Mouse (Mus musculus): Measurements from ENCODE around the gene Tas1r3. TPM values are rescaled to one million over a fixed set of nuclear protein-coding genes. Genes with fewer than 3 reads are reported as not detected.

Gene Tas1r3
- polyA plus RNA-seq, 1 experiment = 0.14 TPM

GRCm38 (mm10) chr4:155898318-155898717 is 35.2 kb upstream of the Tas1r3 start:
- TF ChIP-seq CTCF (IDR thresholded peaks at IDR 0.05; ENCODE audit: borderline replicate concordance, insufficient read depth, low read length) = no peak
- TF ChIP-seq POLR2A (IDR thresholded peaks at IDR 0.05; ENCODE audit: low read depth, low read length) = no peak
- no peak overlapping the region for H3K4me3 ChIP-seq (ENCODE audit: insufficient read depth, low read length)
- no peak overlapping the region for H3K27ac ChIP-seq (ENCODE audit: insufficient read depth, low read length)
- H3K4me1 ChIP-seq (ENCODE audit: control insufficient read depth, insufficient read depth, low read length) = peaks cover 5% of the 10 kb centered on the region; the same call in 1 of the 2 replicates

DNA sequence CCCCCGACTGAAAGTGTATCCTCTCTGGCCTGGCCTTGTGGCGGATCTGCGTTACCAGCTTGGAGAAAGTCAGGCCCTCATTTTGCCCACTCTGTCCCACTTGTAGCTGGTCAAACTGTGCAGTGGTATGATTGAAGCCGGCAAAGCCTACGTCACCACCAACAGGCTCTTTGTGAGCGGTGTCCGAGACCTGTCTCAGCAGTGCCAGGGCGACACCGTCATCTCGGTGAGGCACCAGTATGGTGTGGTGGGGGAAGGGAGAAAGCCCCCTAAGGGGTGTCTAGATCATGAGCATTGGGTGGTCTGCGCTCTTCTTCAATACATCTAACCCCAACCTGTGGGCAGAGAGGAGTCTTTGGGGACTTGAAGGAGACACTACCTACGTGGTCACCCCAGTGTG is 33.3 kb upstream of the Tas1r3 start:
- Histone ChIP-seq H3K4me1 (ENCODE audit: control insufficient read depth, insufficient read depth, low read length) (peaks cover 7% of the 10 kb centered on the region; the same call in 1 of the 2 replicates), H3K27ac (ENCODE audit: insufficient read depth, low read length) (no peak overlapping the region), H3K4me3 (ENCODE audit: insufficient read depth, low read length) (no peak overlapping the region)
- TF ChIP-seq CTCF (IDR thresholded peaks at IDR 0.05; ENCODE audit: borderline replicate concordance, insufficient read depth, low read length) = no peak
- TF ChIP-seq POLR2A (IDR thresholded peaks at IDR 0.05; ENCODE audit: low read depth, low read length) = no peak

DNA sequence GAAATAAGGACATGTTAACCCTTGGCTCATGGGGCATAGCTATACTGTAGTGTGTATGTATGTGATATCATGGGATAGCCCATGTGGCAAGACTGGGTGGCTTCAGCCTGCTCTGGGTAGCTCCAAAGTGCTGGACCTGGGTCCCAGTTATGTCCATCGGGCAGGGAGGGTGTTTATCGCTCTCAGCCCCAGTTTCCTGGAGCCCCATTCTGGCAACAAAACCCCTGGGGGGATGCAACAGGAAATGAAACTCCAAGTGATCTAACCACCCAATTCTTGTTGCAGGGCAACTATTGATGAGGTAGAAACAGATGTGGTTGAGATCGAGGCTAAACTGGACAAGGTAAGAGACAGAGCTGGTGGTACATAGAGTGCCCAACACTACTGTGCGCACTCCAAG is 32.7 kb upstream of the Tas1r3 start:
- no peak overlapping the region for H3K27ac ChIP-seq (ENCODE audit: insufficient read depth, low read length)
- no peak for TF ChIP-seq CTCF (IDR thresholded peaks at IDR 0.05; ENCODE audit: borderline replicate concordance, insufficient read depth, low read length)
- TF ChIP-seq POLR2A (IDR thresholded peaks at IDR 0.05; ENCODE audit: low read depth, low read length) = no peak
- peaks cover 7% of the 10 kb centered on the region; the same call in 1 of the 2 replicates for H3K4me1 ChIP-seq (ENCODE audit: control insufficient read depth, insufficient read depth, low read length)
- H3K4me3 ChIP-seq (ENCODE audit: insufficient read depth, low read length) = no peak overlapping the region

GRCm38 (mm10) chr4:155895216-155895615 is 32.1 kb upstream of the Tas1r3 start:
- Histone ChIP-seq H3K4me3 (ENCODE audit: insufficient read depth, low read length) (peak overlapping the region; percentile 1; the same call in 1 of the 2 replicates), H3K4me1 (ENCODE audit: control insufficient read depth, insufficient read depth, low read length) (peaks cover 7% of the 10 kb centered on the region; the same call in 1 of the 2 replicates), H3K27ac (ENCODE audit: insufficient read depth, low read length) (peak overlapping the region; percentile 80)
- TF ChIP-seq CTCF (IDR thresholded peaks at IDR 0.05; ENCODE audit: borderline replicate concordance, insufficient read depth, low read length) (no peak), POLR2A (IDR thresholded peaks at IDR 0.05; ENCODE audit: low read depth, low read length) (no peak)

DNA sequence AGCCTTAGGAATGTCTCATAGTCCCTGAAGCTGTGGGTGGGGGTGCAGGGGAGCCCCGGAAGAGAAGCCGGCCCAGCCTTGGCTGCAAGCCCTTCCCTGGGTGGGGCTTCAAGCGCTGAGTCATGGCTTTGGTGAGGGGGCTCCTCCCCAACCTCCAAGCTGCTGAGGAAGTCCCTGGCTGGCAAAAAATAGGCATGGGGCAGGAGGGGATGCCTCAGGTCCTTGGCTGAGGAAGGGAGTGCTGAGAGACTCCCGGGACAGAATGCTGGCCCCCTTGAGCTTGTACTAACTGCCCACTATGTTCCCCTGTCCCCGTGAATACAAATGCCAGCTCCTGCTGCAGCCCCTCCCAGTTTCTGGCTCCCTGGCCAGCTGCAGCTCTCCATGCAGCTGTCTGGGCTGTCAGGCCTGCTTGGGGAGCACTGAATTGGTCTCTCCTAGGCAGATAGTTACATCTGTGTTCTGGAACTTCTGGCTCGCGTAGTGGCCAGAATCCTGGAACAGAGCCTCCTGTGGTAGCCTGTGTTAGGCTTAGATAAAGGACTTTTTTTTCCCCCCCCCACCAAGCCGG is 31.2 kb upstream of the Tas1r3 start:
- peak overlapping the region; percentile 80 for H3K27ac ChIP-seq (ENCODE audit: insufficient read depth, low read length)
- H3K4me1 ChIP-seq (ENCODE audit: control insufficient read depth, insufficient read depth, low read length) = peaks cover 7% of the 10 kb centered on the region; the same call in 1 of the 2 replicates
- peak overlapping the region; percentile 70 for H3K4me3 ChIP-seq (ENCODE audit: insufficient read depth, low read length)
- TF ChIP-seq CTCF (IDR thresholded peaks at IDR 0.05; ENCODE audit: borderline replicate concordance, insufficient read depth, low read length) (no peak), POLR2A (IDR thresholded peaks at IDR 0.05; ENCODE audit: low read depth, low read length) (peak; percentile 45)

DNA sequence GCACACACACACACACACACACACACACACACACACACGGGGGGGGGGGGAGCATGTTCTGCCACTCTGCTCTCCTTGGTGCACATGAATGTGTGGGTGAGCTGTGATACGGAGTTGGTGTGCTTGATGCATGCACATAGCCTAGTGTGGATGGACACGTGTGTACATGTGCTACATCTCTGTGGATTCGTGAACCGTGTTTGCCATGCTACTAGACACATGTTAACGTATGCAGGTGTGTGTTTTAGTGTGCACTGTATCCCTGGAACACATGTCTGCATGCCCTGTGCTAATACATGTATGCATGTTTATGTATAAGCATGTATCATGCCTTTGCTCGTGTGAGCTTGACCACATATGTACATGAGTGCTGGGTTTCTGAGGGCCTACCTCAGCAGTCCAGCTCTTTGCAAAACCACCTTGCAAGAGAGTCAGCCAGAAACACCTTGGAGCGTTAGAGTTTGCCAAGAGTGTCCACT is 30.1 kb upstream of the Tas1r3 start:
- H3K4me1 ChIP-seq (ENCODE audit: control insufficient read depth, insufficient read depth, low read length) = peaks cover 7% of the 10 kb centered on the region; the same call in 1 of the 2 replicates
- no peak for TF ChIP-seq POLR2A (IDR thresholded peaks at IDR 0.05; ENCODE audit: low read depth, low read length)
- TF ChIP-seq CTCF (IDR thresholded peaks at IDR 0.05; ENCODE audit: borderline replicate concordance, insufficient read depth, low read length) = no peak
- peak overlapping the region; percentile 70 for H3K4me3 ChIP-seq (ENCODE audit: insufficient read depth, low read length)
- H3K27ac ChIP-seq (ENCODE audit: insufficient read depth, low read length) = no peak overlapping the region

DNA sequence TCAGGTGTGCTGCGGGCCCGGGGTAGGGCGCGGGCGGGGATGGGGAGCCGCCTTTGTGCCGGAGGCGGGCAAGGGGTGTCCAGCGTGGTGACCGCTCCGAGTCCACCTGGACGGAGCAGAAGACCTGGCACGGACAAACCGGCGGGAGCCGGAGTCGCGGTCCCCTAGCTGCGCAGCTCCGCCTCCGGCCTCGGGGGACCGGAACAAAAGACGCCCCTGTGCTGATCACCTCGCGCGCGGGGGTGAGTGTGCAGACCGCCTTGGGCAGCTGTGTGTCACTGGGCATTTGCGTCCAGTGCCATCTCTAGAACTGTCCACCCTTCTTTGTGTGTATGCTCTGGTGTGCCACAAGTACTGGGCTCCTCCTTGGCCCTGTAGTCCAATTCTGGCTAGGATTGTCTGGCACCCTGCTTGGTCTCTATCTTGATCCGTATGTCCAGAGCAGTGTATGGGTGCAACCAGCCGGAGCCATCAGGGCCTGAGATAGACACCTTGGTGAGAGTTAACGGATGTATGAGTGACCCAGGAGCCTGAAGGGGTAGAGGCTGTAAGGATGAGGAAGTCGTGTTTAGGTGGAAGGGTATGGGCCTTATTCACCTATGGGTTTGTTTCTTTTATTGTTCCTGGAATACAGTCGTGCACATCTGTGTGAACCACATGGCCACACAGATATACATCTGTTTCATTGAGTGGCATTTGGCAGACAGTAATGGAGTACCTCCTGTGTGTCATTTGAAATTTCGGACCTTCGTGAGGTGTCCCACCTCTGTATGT is 29.5 kb upstream of the Tas1r3 start:
- no peak for TF ChIP-seq CTCF (IDR thresholded peaks at IDR 0.05; ENCODE audit: borderline replicate concordance, insufficient read depth, low read length)
- Histone ChIP-seq H3K27ac (ENCODE audit: insufficient read depth, low read length) (peak overlapping the region; percentile 11; the same call in 1 of the 2 replicates), H3K4me1 (ENCODE audit: control insufficient read depth, insufficient read depth, low read length) (peaks cover 7% of the 10 kb centered on the region; the same call in 1 of the 2 replicates), H3K4me3 (ENCODE audit: insufficient read depth, low read length) (peak overlapping the region; percentile 70)

DNA sequence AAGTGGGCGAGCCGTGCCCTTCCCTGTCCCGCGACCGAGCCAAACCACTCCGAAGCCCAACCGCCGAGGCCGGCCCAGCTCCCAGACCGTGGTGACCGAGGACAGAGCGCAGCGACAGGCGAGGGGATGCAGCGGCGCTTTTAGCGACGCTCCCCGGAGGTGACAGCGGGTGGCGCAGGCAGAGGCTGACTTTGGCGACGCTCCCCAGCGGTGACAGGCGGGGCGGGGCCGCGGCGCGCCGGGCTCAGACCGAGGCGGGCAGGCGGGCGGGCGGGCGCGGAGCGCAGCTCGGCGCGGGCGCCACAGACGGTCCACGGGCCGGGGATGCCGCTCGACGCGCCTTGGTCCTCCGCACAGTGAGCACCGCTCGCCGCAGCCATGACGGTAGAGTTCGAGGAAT is 28.9 kb upstream of the Tas1r3 start:
- H3K27ac ChIP-seq (ENCODE audit: insufficient read depth, low read length) = peak overlapping the region; percentile 92
- TF ChIP-seq CTCF (IDR thresholded peaks at IDR 0.05; ENCODE audit: borderline replicate concordance, insufficient read depth, low read length) (no peak), POLR2A (IDR thresholded peaks at IDR 0.05; ENCODE audit: low read depth, low read length) (peak; percentile 71)
- H3K4me1 ChIP-seq (ENCODE audit: control insufficient read depth, insufficient read depth, low read length) = peaks cover 7% of the 10 kb centered on the region; the same call in 1 of the 2 replicates
- peak overlapping the region; percentile 70 for H3K4me3 ChIP-seq (ENCODE audit: insufficient read depth, low read length)

DNA sequence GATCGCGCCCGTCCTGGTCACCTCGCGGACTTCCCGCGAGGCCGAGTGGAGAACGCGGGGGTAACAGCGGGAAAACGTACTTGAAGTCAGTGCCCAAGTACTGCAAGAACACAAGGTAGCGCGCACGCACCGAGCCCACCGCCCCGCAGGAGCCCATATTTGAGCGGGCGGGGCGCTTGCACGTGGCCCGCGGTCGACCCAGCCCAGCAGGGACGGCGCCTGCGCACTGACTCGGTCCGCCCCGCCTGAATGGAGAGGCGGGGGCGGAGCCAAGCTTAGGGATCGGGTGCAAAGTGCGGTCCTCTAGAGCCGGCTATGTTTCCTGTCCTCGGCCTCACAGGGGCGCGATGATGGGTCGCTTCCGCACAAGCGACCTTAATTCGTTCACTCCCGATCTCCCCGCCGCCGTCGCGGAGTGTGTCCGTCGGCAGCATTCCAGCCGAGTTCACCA is 28.4 kb upstream of the Tas1r3 start, which contains the start of the genes Pusl1 and Acap3:
Gene Pusl1, minus strand, starts transcription at position 231 of the 451 bp plus-strand sequence.
Gene Acap3, plus strand, starts transcription at position 272 of the 451 bp plus-strand sequence.
- TF ChIP-seq POLR2A (IDR thresholded peaks at IDR 0.05; ENCODE audit: low read depth, low read length) (peak; percentile 86), CTCF (IDR thresholded peaks at IDR 0.05; ENCODE audit: borderline replicate concordance, insufficient read depth, low read length) (no peak)
- Histone ChIP-seq H3K4me3 (ENCODE audit: insufficient read depth, low read length) (peak within 1 kb of the TSS; percentile 70), H3K27ac (ENCODE audit: insufficient read depth, low read length) (peak within 1 kb of the TSS; percentile 92), H3K4me1 (ENCODE audit: control insufficient read depth, insufficient read depth, low read length) (peaks cover 7% of the 10 kb centered on the region; the same call in 1 of the 2 replicates)

Measured in embryonic fibroblast, embryonic 13.5 days (primary cell).